ENCODE assay signal across 9 mouse cellular contexts in genomic region chr16:78575190-78575851, GRCm38 (mm10). TPM values are rescaled to one million over a fixed set of nuclear protein-coding genes. Genes with fewer than 3 reads are reported as not detected.
DNase-seq lines count a peak whose midpoint lies in the region; ATAC-seq and TF ChIP-seq lines count a peak whose summit lies in the region.
"Had no signal": no experiment of that assay in that cellular context is flagged by ENCODE, and none has a peak within 500 bp of the region (broad histone marks: within the 10 kb centered on the region; RNA-seq: fewer than 3 reads in every experiment).

No protein-coding gene starts in this region.

- H3K4me3 ChIP-seq in neural tube, embryonic 11.5 days (ENCODE audit: low read depth, low read length): peak overlapping the region; percentile 77
- peak overlapping the region; percentile 93 for H3K4me3 ChIP-seq in embryonic fibroblast, embryonic 13.5 days (ENCODE audit: insufficient read depth, low read length)
- peak overlapping the region; percentile 79 for H3K4me3 ChIP-seq in limb, embryonic 11.5 days (ENCODE audit: low read depth, low read length)
- peak overlapping the region; percentile 84 for H3K4me3 ChIP-seq in small intestine, adult 2 months (ENCODE audit: low read depth, low read length)

- no peaks in the 10 kb centered on the region for H3K9me3 ChIP-seq in neural tube, embryonic 11.5 days (ENCODE audit: control insufficient read depth, low read length)
- H3K9me3 ChIP-seq in limb, embryonic 11.5 days (ENCODE audit: control insufficient read depth, low read length): no peaks in the 10 kb centered on the region

- no peak for DNase-seq in neural tube, embryonic 11.5 days (ENCODE audit: low spot score)
- no peak for DNase-seq in neural tube, embryonic 10.5 days (ENCODE audit: extremely low spot score, low spot score)
- DNase-seq in limb, embryonic 11.5 days (ENCODE audit: low spot score): no peak
- DNase-seq in frontal cortex, postnatal 25 days (ENCODE audit: low spot score in 2 of 2): no peak
- DNase-seq in urinary bladder, adult 2 months (ENCODE audit: low spot score): no peak
- DNase-seq: cerebellum, adult 18-20 months had no signal

- no peaks in the 10 kb centered on the region for H3K36me3 ChIP-seq in neural tube, embryonic 11.5 days (ENCODE audit: control insufficient read depth, insufficient read depth, low read length)
- no peaks in the 10 kb centered on the region; the same call in 1 of the 2 replicates for H3K36me3 ChIP-seq in limb, embryonic 11.5 days (ENCODE audit: control insufficient read depth, insufficient read depth, low read length)
- H3K36me3 ChIP-seq in small intestine, adult 2 months (ENCODE audit: control insufficient read depth, insufficient read depth, low read length): 0 out of 2 replicates have a peak, but pooled peaks cover 1% of the 10 kb centered on the region

- TF ChIP-seq POLR2A in embryonic fibroblast, embryonic 13.5 days (IDR thresholded peaks at IDR 0.05; ENCODE audit: low read depth, low read length): no peak
- no peak for TF ChIP-seq POLR2A in small intestine, adult 2 months (IDR thresholded peaks at IDR 0.05; ENCODE audit: low read depth, low read length)

- peaks cover 9% of the 10 kb centered on the region for H3K4me1 ChIP-seq in neural tube, embryonic 11.5 days (ENCODE audit: control insufficient read depth, insufficient read depth, low read length)
- H3K4me1 ChIP-seq in embryonic fibroblast, embryonic 13.5 days (ENCODE audit: control insufficient read depth, insufficient read depth, low read length): 0 out of 2 replicates have a peak, but pooled peaks cover 4% of the 10 kb centered on the region
- peaks cover 9% of the 10 kb centered on the region; the same call in 1 of the 2 replicates for H3K4me1 ChIP-seq in limb, embryonic 11.5 days (ENCODE audit: control insufficient read depth, insufficient read depth, low read length)
- 0 out of 2 replicates have a peak, but pooled peaks cover 2% of the 10 kb centered on the region for H3K4me1 ChIP-seq in small intestine, adult 2 months (ENCODE audit: control insufficient read depth, insufficient read depth, insufficient read length, low read length)

- ATAC-seq in neural tube, embryonic 11.5 days (ENCODE audit: insufficient read depth, low FRiP score, low TSS enrichment): no peak
- no peak for ATAC-seq in limb, embryonic 11.5 days (ENCODE audit: insufficient number of reproducible peaks, low FRiP score, low TSS enrichment, low read depth)
- ATAC-seq in megakaryocyte progenitor cell, adult 5-6 weeks (replicated peaks; ENCODE audit: poor library complexity): no peak

- peak overlapping the region; percentile 86 for H3K9ac ChIP-seq in neural tube, embryonic 11.5 days (ENCODE audit: low read length)
- H3K9ac ChIP-seq in limb, embryonic 11.5 days (ENCODE audit: low read length): peak overlapping the region; percentile 95

- no peak overlapping the region for H3K27ac ChIP-seq in neural tube, embryonic 11.5 days (ENCODE audit: low read depth, low read length)
- H3K27ac ChIP-seq in embryonic fibroblast, embryonic 13.5 days (ENCODE audit: insufficient read depth, low read length): peak overlapping the region; percentile 94; the same call in 1 of the 2 replicates
- no peak overlapping the region; the same call in 1 of the 2 replicates for H3K27ac ChIP-seq in limb, embryonic 11.5 days (replicated peaks; ENCODE audit: low read depth, low read length)
- H3K27ac ChIP-seq in small intestine, adult 2 months (ENCODE audit: insufficient read depth, low read depth, low read length): peak overlapping the region; percentile 71

- no peak for TF ChIP-seq CTCF in embryonic fibroblast, embryonic 13.5 days (IDR thresholded peaks at IDR 0.05; ENCODE audit: borderline replicate concordance, insufficient read depth, low read length)
- TF ChIP-seq CTCF in small intestine, adult 2 months (IDR thresholded peaks at IDR 0.05; ENCODE audit: extremely low read depth, insufficient read length, insufficient replicate concordance, low read depth, low read length): no peak

- WGBS in neural tube, embryonic 11.5 days: 40% methylated on average over 4 of the region's 4 CpGs
- WGBS in limb, embryonic 11.5 days: 43% methylated on average over 4 of the region's 4 CpGs
- 42% methylated on average over 4 of the region's 4 CpGs for WGBS in small intestine, adult 2 months

- H3K27me3 ChIP-seq in neural tube, embryonic 11.5 days (ENCODE audit: control insufficient read depth, insufficient read depth, low read length): no peaks in the 10 kb centered on the region
- H3K27me3 ChIP-seq in limb, embryonic 11.5 days (ENCODE audit: control insufficient read depth, insufficient read depth, low read length): no peaks in the 10 kb centered on the region
- H3K27me3 ChIP-seq in small intestine, adult 2 months (ENCODE audit: control insufficient read depth, insufficient read depth, low read length): no peaks in the 10 kb centered on the region

- H3K4me2 ChIP-seq in neural tube, embryonic 11.5 days (ENCODE audit: low read depth): peak overlapping the region; percentile 71
- H3K4me2 ChIP-seq in limb, embryonic 11.5 days (ENCODE audit: low read depth, severe bottlenecking): peak overlapping the region; percentile 56

RNA-seq across cellular contexts. Expression of gene D16Ertd472e, which starts 1.2 kb away (rescaled TPM):
- polyA plus RNA-seq in neural tube, embryonic 11.5 days (2014; fragmentation: Nextera tagmentation; extraction: Ambion mirVana): 16.7 and 17.3 TPM in 2 replicates
- polyA plus RNA-seq in embryonic fibroblast, embryonic 13.5 days (2011; ENCODE audit: insufficient read length, low read depth, missing spikeins): 11.9 and 18.8 TPM in 2 replicates
- 23.8 and 30.1 TPM in 2 replicates for polyA plus RNA-seq in limb, embryonic 11.5 days (2014; fragmentation: Nextera tagmentation; extraction: Ambion mirVana)
- 1.1 and 2.3 TPM in 2 replicates for polyA plus RNA-seq in small intestine, adult 2 months (2012; rRNA removed)
- 8.8 and 11.0 TPM in 2 replicates for polyA plus RNA-seq in urinary bladder, adult 2 months (2012; rRNA removed)
- total RNA-seq in megakaryocyte progenitor cell, adult 5-6 weeks (2015): 50.1 and 52.8 TPM in 2 replicates
- 41.4 and 56.0 TPM in 2 replicates for total RNA-seq in megakaryocyte progenitor cell, adult 5-6 weeks (2017)

Comparison
In these comparisons a context has a peak if more than half of its experiments do, and no peak if none do; other contexts are left out.
1. H3K27ac ChIP-seq: peak in embryonic fibroblast, embryonic 13.5 days (single experiment) and small intestine, adult 2 months (single experiment); none in neural tube, embryonic 11.5 days (single experiment) and limb, embryonic 11.5 days (single experiment).
2. Peak in every context shown above with its lines, with median percentiles within 50 percentile points of each other: H3K4me3 ChIP-seq.